Mouse (Mus musculus) liver, postnatal 0 days (tissue): Measurements from ENCODE around the gene A930004D18Rik. TPM values are rescaled to one million over a fixed set of nuclear protein-coding genes. Genes with fewer than 3 reads are reported as not detected.

Experiments used
- ATAC-seq: fragments of 200-750 bp; cut with Nextera tagmentation; 2 replicates; pipeline ENCODE4 v1.8.0; 2017; ENCODE audit warnings: mild to moderate bottlenecking, moderate library complexity
- DNase-seq: peaks from one replicate; pipeline ENCODE4 v3.0.0-alpha.2; 2016
- H3K27ac ChIP-seq: fragments of 300-500 bp; sonication (generic); 2 replicates; pipeline ENCODE4 v1.5.1; 2014; ENCODE audit warnings: antibody characterized with exemption, moderate library complexity, mild to moderate bottlenecking, low read depth
- H3K27me3 ChIP-seq: fragments of 300-500 bp; sonication (generic); 2 replicates; pipeline ENCODE4 v1.6.1; 2014; ENCODE audit warnings: low read length, control low read depth, mixed read lengths; ENCODE audit not compliant: insufficient read depth
- H3K36me3 ChIP-seq: fragments of 300-500 bp; sonication (generic); replicated peaks from 2 replicates; pipeline ENCODE4 v1.6.1; 2014; ENCODE audit warnings: mild to moderate bottlenecking, control low read depth, low read length, moderate library complexity, mixed read lengths; ENCODE audit not compliant: insufficient read depth
- H3K4me1 ChIP-seq: fragments of 300-500 bp; sonication (generic); 2 replicates; pipeline ENCODE4 v1.6.1; 2014; ENCODE audit warnings: antibody characterized with exemption, mild to moderate bottlenecking, control low read depth; ENCODE audit not compliant: insufficient read depth
- H3K4me2 ChIP-seq: fragments of 300-500 bp; sonication (generic); 2 replicates; pipeline ENCODE4 v1.6.1; 2014; ENCODE audit warnings: low read depth, mild to moderate bottlenecking, low read length, moderate library complexity, mixed read lengths
- H3K4me3 ChIP-seq: fragments of 300-500 bp; sonication (generic); 2 replicates; pipeline ENCODE4 v1.5.1; 2014; ENCODE audit warnings: low read depth, low read length
- H3K9ac ChIP-seq: fragments of 300-500 bp; sonication (generic); replicated peaks from 2 replicates; pipeline ENCODE4 v1.6.1; 2014; ENCODE audit warnings: mild to moderate bottlenecking, moderate library complexity
- H3K9me3 ChIP-seq: fragments of 300-500 bp; sonication (generic); 2 replicates; pipeline ENCODE4 v1.6.1; 2016; ENCODE audit warnings: mild to moderate bottlenecking, control low read depth, low read length, mixed read lengths
- CTCF ChIP-seq: sonication (generic); IDR thresholded peaks from 2 replicates; pipeline ENCODE4 v1.5.1; 2016; ENCODE audit warnings: antibody characterized with exemption, low read depth
- EP300 ChIP-seq: IDR thresholded peaks from 2 replicates; pipeline ENCODE4 v1.6.1; 2016; ENCODE audit warnings: antibody characterized with exemption, low read depth, mild to moderate bottlenecking
- WGBS: fragments of 180-500 bp; shearing (Covaris S2); extraction: QIAGEN DNeasy Blood & Tissue Kit; methylation state at CpG from one replicate; pipeline ENCODE4 v1.1.7; 2014; ENCODE audit not compliant: insufficient replicate concordance; 5-methylcytosine and 5-hydroxymethylcytosine counted together
- polyA plus RNA-seq: library from polyadenylated mRNA; unstranded; fragments of >200 nt; fragmentation: Nextera tagmentation; extraction: Ambion mirVana; gene quantifications from 2 replicates; pipeline ENCODE4 v1.2.1, GENCODE M21; 2015

The A930004D18Rik gene
- polyA plus RNA-seq, 1 experiment from 2014 or later = 0.99 TPM

GRCm38 (mm10) chr2:18050018-18050417 lies 12.5 kb upstream of the A930004D18Rik start:
- peaks cover 54% of the 10 kb centered on the region for H3K27me3 ChIP-seq
- H3K27ac ChIP-seq = no peak overlapping the region
- no peaks in the 10 kb centered on the region for H3K9me3 ChIP-seq
- DNase-seq (no peak), ATAC-seq (no peak)
- no peaks in the 10 kb centered on the region for H3K36me3 ChIP-seq
- peak overlapping the region; percentile 93 for H3K4me2 ChIP-seq
- 0 out of 2 replicates have a peak overlapping the region, but pooled peaks have one; percentile 38 for H3K9ac ChIP-seq
- TF ChIP-seq EP300 (no peak), CTCF (no peak)
- 10% methylated on average over 2 of the region's 2 CpGs for whole genome bisulfite sequencing
- H3K4me3 ChIP-seq = peak overlapping the region; percentile 15; the same call in 1 of the 2 replicates
- peaks cover 17% of the 10 kb centered on the region for H3K4me1 ChIP-seq

- H3K9me3 ChIP-seq = no peaks in the 10 kb centered on the region
- peak overlapping the region; percentile 93 for H3K4me2 ChIP-seq
- no peak overlapping the region for H3K9ac ChIP-seq
- peak overlapping the region; percentile 79; the same call in 1 of the 2 replicates for H3K4me3 ChIP-seq
- 0 out of 2 replicates have a peak overlapping the region, but pooled peaks have one; percentile 24 for H3K27ac ChIP-seq
- 26% methylated on average over 11 of the region's 11 CpGs for WGBS
- peaks cover 54% of the 10 kb centered on the region for H3K27me3 ChIP-seq
- DNase-seq = no peak
- ATAC-seq = no peak
- no peak for TF ChIP-seq CTCF
- TF ChIP-seq EP300 = no peak
- H3K36me3 ChIP-seq = no peaks in the 10 kb centered on the region
- H3K4me1 ChIP-seq = peaks cover 17% of the 10 kb centered on the region
These were observed 11.8 kb upstream of the A930004D18Rik start for GRCm38 (mm10) chr2:18049279-18049821.

- ATAC-seq (no peak), DNase-seq (no peak)
- H3K27me3 ChIP-seq = peaks cover 54% of the 10 kb centered on the region
- peak within 1 kb of the TSS; percentile 86 for H3K27ac ChIP-seq
- H3K4me1 ChIP-seq = peaks cover 17% of the 10 kb centered on the region
- 2% methylated on average over 17 of the region's 17 CpGs for WGBS
- peak within 1 kb of the TSS; percentile 79 for H3K4me3 ChIP-seq
- H3K9me3 ChIP-seq = no peaks in the 10 kb centered on the region
- no peaks in the 10 kb centered on the region for H3K36me3 ChIP-seq
- H3K9ac ChIP-seq = peak within 1 kb of the TSS; percentile 70
- TF ChIP-seq CTCF (no peak), EP300 (no peak)
- H3K4me2 ChIP-seq = peak within 1 kb of the TSS; percentile 93
These were observed 11.0 kb upstream of the A930004D18Rik start, which contains the start of gene Skida1 for GRCm38 (mm10) chr2:18048453-18049075. TSS of gene Skida1 (minus strand) at chr2:18049051.

- Histone ChIP-seq H3K4me3 (peak overlapping the region; percentile 79), H3K4me2 (peak overlapping the region; percentile 93), H3K36me3 (no peaks in the 10 kb centered on the region), H3K4me1 (peaks cover 17% of the 10 kb centered on the region), H3K9ac (peak overlapping the region; percentile 70), H3K27ac (peak overlapping the region; percentile 86), H3K9me3 (no peaks in the 10 kb centered on the region), H3K27me3 (peaks cover 54% of the 10 kb centered on the region)
- under 1% methylated on average over 70 of the region's 70 CpGs for WGBS
- peak; percentile 75 for DNase-seq
- TF ChIP-seq CTCF (no peak), EP300 (no peak)
- ATAC-seq = peak; percentile 86
These were observed 10.3 kb upstream of the A930004D18Rik start for GRCm38 (mm10) chr2:18047646-18048452.

- peaks cover 54% of the 10 kb centered on the region for H3K27me3 ChIP-seq
- H3K4me3 ChIP-seq = peak overlapping the region; percentile 79
- H3K4me1 ChIP-seq = peaks cover 17% of the 10 kb centered on the region
- peak overlapping the region; percentile 93 for H3K4me2 ChIP-seq
- WGBS = 2% methylated on average over 61 of the region's 64 CpGs
- TF ChIP-seq EP300 (no peak), CTCF (no peak)
- no peaks in the 10 kb centered on the region for H3K9me3 ChIP-seq
- peak overlapping the region; percentile 86 for H3K27ac ChIP-seq
- peak; percentile 65 for DNase-seq
- no peaks in the 10 kb centered on the region for H3K36me3 ChIP-seq
- peak overlapping the region; percentile 70 for H3K9ac ChIP-seq
- ATAC-seq = peak; percentile 73
These were observed 9.5 kb upstream of the A930004D18Rik start for GRCm38 (mm10) chr2:18046758-18047645.
